15 mouse cellular contexts compared by ENCODE assay signal in genomic region chr2:179984830-179985229, GRCm38 (mm10). TPM values are rescaled to one million over a fixed set of nuclear protein-coding genes. Genes with fewer than 3 reads are reported as not detected.
DNase-seq lines count a peak whose midpoint lies in the region; ATAC-seq and TF ChIP-seq lines count a peak whose summit lies in the region.
"Had no signal": no experiment of that assay in that cellular context is flagged by ENCODE, and none has a peak within 500 bp of the region (broad histone marks: within the 10 kb centered on the region; RNA-seq: fewer than 3 reads in every experiment).

No protein-coding gene starts in this region.

- H3K36me3 ChIP-seq in heart, embryonic 15.5 days, result no peaks in the 10 kb centered on the region
- no peaks in the 10 kb centered on the region for H3K36me3 ChIP-seq in C2C12 (ENCODE audit: control insufficient read depth, insufficient read depth)
- no peaks in the 10 kb centered on the region for H3K36me3 ChIP-seq in embryonic facial prominence, embryonic 11.5 days (replicated peaks; ENCODE audit: control insufficient read depth, insufficient read depth, low read depth, low read length)
- no peaks in the 10 kb centered on the region for H3K36me3 ChIP-seq in kidney, embryonic 14.5 days (ENCODE audit: control insufficient read depth, insufficient read depth, low read length)
- H3K36me3 ChIP-seq: hindbrain, embryonic 15.5 days; neural tube, embryonic 13.5 days had no signal

- peak overlapping the region; percentile 48 for H3K27ac ChIP-seq in heart, embryonic 15.5 days
- H3K27ac ChIP-seq in embryonic facial prominence, embryonic 11.5 days (replicated peaks; ENCODE audit: low read depth, low read length), result no peak overlapping the region
- H3K27ac ChIP-seq in kidney, embryonic 14.5 days (ENCODE audit: low read depth, low read length), result no peak overlapping the region
- H3K27ac ChIP-seq: hindbrain, embryonic 15.5 days; neural tube, embryonic 13.5 days had no signal

- H3K4me1 ChIP-seq in heart, embryonic 15.5 days (replicated peaks), result peaks cover 36% of the 10 kb centered on the region
- H3K4me1 ChIP-seq in embryonic facial prominence, embryonic 11.5 days (ENCODE audit: control insufficient read depth, insufficient read depth, low read length), result no peaks in the 10 kb centered on the region
- H3K4me1 ChIP-seq in kidney, embryonic 14.5 days (ENCODE audit: control insufficient read depth, insufficient read depth, low read length), result no peaks in the 10 kb centered on the region
- H3K4me1 ChIP-seq: hindbrain, embryonic 15.5 days; neural tube, embryonic 13.5 days had no signal

- 23% methylated on average over 7 of the region's 7 CpGs for WGBS in heart, embryonic 15.5 days
- WGBS in embryonic facial prominence, embryonic 11.5 days, result 40% methylated on average over 7 of the region's 7 CpGs
- WGBS in kidney, embryonic 14.5 days, result 39% methylated on average over 7 of the region's 7 CpGs

- no peak overlapping the region for H3K9ac ChIP-seq in heart, embryonic 15.5 days
- H3K9ac ChIP-seq in embryonic facial prominence, embryonic 11.5 days (replicated peaks; ENCODE audit: low read length), result no peak overlapping the region
- H3K9ac ChIP-seq in kidney, embryonic 14.5 days (ENCODE audit: low read depth, low read length), result no peak overlapping the region
- H3K9ac ChIP-seq: hindbrain, embryonic 15.5 days; neural tube, embryonic 13.5 days had no signal

- no peaks in the 10 kb centered on the region for H3K27me3 ChIP-seq in heart, embryonic 15.5 days
- H3K27me3 ChIP-seq in C2C12 (ENCODE audit: control insufficient read depth, insufficient read depth, insufficient read length), result no peaks in the 10 kb centered on the region
- no peaks in the 10 kb centered on the region for H3K27me3 ChIP-seq in embryonic facial prominence, embryonic 11.5 days (ENCODE audit: control insufficient read depth, insufficient read depth, low read length)
- no peaks in the 10 kb centered on the region for H3K27me3 ChIP-seq in kidney, embryonic 14.5 days (ENCODE audit: control insufficient read depth, insufficient read depth, low read length)
- H3K27me3 ChIP-seq: hindbrain, embryonic 15.5 days; neural tube, embryonic 13.5 days had no signal

- H3K4me2 ChIP-seq in heart, embryonic 15.5 days, result peak overlapping the region; percentile 27; the same call in 1 of the 2 replicates
- H3K4me2 ChIP-seq in embryonic facial prominence, embryonic 11.5 days (ENCODE audit: low read depth, low read length), result no peak overlapping the region
- no peak overlapping the region for H3K4me2 ChIP-seq in kidney, embryonic 14.5 days (replicated peaks; ENCODE audit: low read depth, low read length)
- H3K4me2 ChIP-seq: hindbrain, embryonic 15.5 days; neural tube, embryonic 13.5 days had no signal

- H3K9me3 ChIP-seq in heart, embryonic 15.5 days (replicated peaks), result no peaks in the 10 kb centered on the region
- H3K9me3 ChIP-seq in embryonic facial prominence, embryonic 11.5 days (replicated peaks; ENCODE audit: control insufficient read depth, low read length), result no peaks in the 10 kb centered on the region
- H3K9me3 ChIP-seq in kidney, embryonic 14.5 days (ENCODE audit: control insufficient read depth, low read length), result no peaks in the 10 kb centered on the region
- H3K9me3 ChIP-seq: hindbrain, embryonic 15.5 days; neural tube, embryonic 13.5 days had no signal

- no peak overlapping the region for H3K4me3 ChIP-seq in heart, embryonic 15.5 days
- H3K4me3 ChIP-seq in C2C12 (ENCODE audit: insufficient read depth, poor library complexity, severe bottlenecking), result no peak overlapping the region
- H3K4me3 ChIP-seq in embryonic facial prominence, embryonic 11.5 days (ENCODE audit: low read depth, low read length), result no peak overlapping the region
- no peak overlapping the region for H3K4me3 ChIP-seq in kidney, embryonic 14.5 days (ENCODE audit: low read length)
- H3K4me3 ChIP-seq: hindbrain, embryonic 15.5 days; neural tube, embryonic 13.5 days had no signal

- no peak for TF ChIP-seq CTCF in C2C12 (IDR thresholded peaks at IDR 0.05; ENCODE audit: control insufficient read depth, insufficient read depth, insufficient read length)

- peak; percentile 63; the same call in 1 of the 2 replicates for ATAC-seq in heart, embryonic 15.5 days (replicated peaks; ENCODE audit: insufficient number of reproducible peaks, insufficient read depth, low FRiP score, low read depth)
- no peak for ATAC-seq in embryonic facial prominence, embryonic 11.5 days (replicated peaks; ENCODE audit: insufficient number of reproducible peaks, low FRiP score, low TSS enrichment, low read depth)
- ATAC-seq in kidney, embryonic 14.5 days (ENCODE audit: low FRiP score, low TSS enrichment), result no peak

- H3ac ChIP-seq in C2C12 (ENCODE audit: control insufficient read depth, insufficient read length, low read depth), result no peak overlapping the region

- H3K79me3 ChIP-seq in C2C12 (ENCODE audit: low read depth), result no peaks in the 10 kb centered on the region

- H3K79me2 ChIP-seq in C2C12 (ENCODE audit: control insufficient read depth, insufficient read depth), result no peaks in the 10 kb centered on the region

- DNase-seq in embryo, embryonic 10 days (ENCODE audit: low spot score), result peak; percentile 47
- DNase-seq in embryo, embryonic 9.5 days (ENCODE audit: extremely low spot score), result no peak
- no peak for DNase-seq in heart, adult 9 months (ENCODE audit: low spot score in 2 of 2)
- peak; percentile 20 for DNase-seq in embryonic facial prominence, embryonic 11.5 days (ENCODE audit: low spot score)
- no peak for DNase-seq in frontal cortex, postnatal 36 days (ENCODE audit: low spot score in 2 of 2)
- DNase-seq: cerebellum, adult 8-10 months; kidney, adult 11 months; kidney, postnatal 36 days; layer of hippocampus, postnatal 36 days; left cerebral cortex, postnatal 4 days had no signal

TF ChIP-seq in C2C12, 6 proteins besides CTCF, POLR2A, EP300 and RAD21:
- TF ChIP-seq MAX (IDR thresholded peaks at IDR 0.05) (no peak), MYOD1 (IDR thresholded peaks at IDR 0.05; ENCODE audit: control insufficient read depth, insufficient read length, low read depth) (peak; percentile 85), CEBPB (IDR thresholded peaks at IDR 0.05; ENCODE audit: low read depth) (no peak), USF1 (IDR thresholded peaks at IDR 0.05; ENCODE audit: low read depth) (no peak), MYOG (IDR thresholded peaks at IDR 0.05; ENCODE audit: control insufficient read depth, extremely low read depth, insufficient read length) (no peak)

RNA-seq across cellular contexts. Expression of gene Taf4, which starts 8.4 kb away (rescaled TPM):
- polyA plus RNA-seq in heart, embryonic 15.5 days (2015; fragmentation: Nextera tagmentation; extraction: Ambion mirVana), result 1.9 and 2.1 TPM in 2 replicates
- 6.9 TPM for polyA plus RNA-seq in C2C12 (2012; fragmentation: generic; extraction: Trizol)
- polyA plus RNA-seq in embryonic facial prominence, embryonic 11.5 days (2014; fragmentation: Nextera tagmentation; extraction: Ambion mirVana), result 4.4 and 4.9 TPM in 2 replicates
- 5.9 and 6.0 TPM in 2 replicates for polyA plus RNA-seq in kidney, embryonic 14.5 days (2014; fragmentation: Nextera tagmentation; extraction: Ambion mirVana)

RNA-seq across cellular contexts. Expression of gene Lsm14b, which starts 40.0 kb away (rescaled TPM):
- 5.5 and 6.3 TPM in 2 replicates for polyA plus RNA-seq in heart, embryonic 15.5 days (2015; fragmentation: Nextera tagmentation; extraction: Ambion mirVana)
- polyA plus RNA-seq in C2C12 (2012; fragmentation: generic; extraction: Trizol), result 35.2 TPM
- 9.8 and 11.1 TPM in 2 replicates for polyA plus RNA-seq in embryonic facial prominence, embryonic 11.5 days (2014; fragmentation: Nextera tagmentation; extraction: Ambion mirVana)
- 8.6 and 18.3 TPM in 2 replicates for polyA plus RNA-seq in kidney, embryonic 14.5 days (2014; fragmentation: Nextera tagmentation; extraction: Ambion mirVana)

RNA-seq across cellular contexts. Expression of gene Psma7, which starts 57.4 kb away (rescaled TPM):
- polyA plus RNA-seq in heart, embryonic 15.5 days (2015; fragmentation: Nextera tagmentation; extraction: Ambion mirVana), result 347 and 368 TPM in 2 replicates
- polyA plus RNA-seq in C2C12 (2012; fragmentation: generic; extraction: Trizol), result 559 TPM
- polyA plus RNA-seq in embryonic facial prominence, embryonic 11.5 days (2014; fragmentation: Nextera tagmentation; extraction: Ambion mirVana), result 751 and 753 TPM in 2 replicates
- 713 and 771 TPM in 2 replicates for polyA plus RNA-seq in kidney, embryonic 14.5 days (2014; fragmentation: Nextera tagmentation; extraction: Ambion mirVana)

RNA-seq across cellular contexts. Expression of gene Ss18l1, which starts 57.5 kb away (rescaled TPM):
- 2.5 and 4.1 TPM in 2 replicates for polyA plus RNA-seq in heart, embryonic 15.5 days (2015; fragmentation: Nextera tagmentation; extraction: Ambion mirVana)
- polyA plus RNA-seq in C2C12 (2012; fragmentation: generic; extraction: Trizol), result 0.96 TPM
- polyA plus RNA-seq in embryonic facial prominence, embryonic 11.5 days (2014; fragmentation: Nextera tagmentation; extraction: Ambion mirVana), result 8.0 and 9.5 TPM in 2 replicates
- polyA plus RNA-seq in kidney, embryonic 14.5 days (2014; fragmentation: Nextera tagmentation; extraction: Ambion mirVana), result 3.5 and 6.9 TPM in 2 replicates

Comparison
In these comparisons a context has a peak if more than half of its experiments do, and no peak if none do; other contexts are left out.
1. DNase-seq: peak in embryo, embryonic 10 days (single experiment) and embryonic facial prominence, embryonic 11.5 days (single experiment); none in embryo, embryonic 9.5 days (single experiment), heart, adult 9 months (0 of 2) and frontal cortex, postnatal 36 days (0 of 2).